Mouse (Mus musculus) stomach, postnatal 0 days (tissue): Measurements from ENCODE around the gene Plxna2. TPM values are rescaled to one million over a fixed set of nuclear protein-coding genes. Genes with fewer than 3 reads are reported as not detected.

Experiments used
- ATAC-seq: fragments of 200-750 bp; cut with Nextera tagmentation; 2 replicates; pipeline ENCODE4 v1.8.0; 2017; ENCODE audit not compliant: low FRiP score, low TSS enrichment
- DNase-seq: peaks from one replicate; pipeline ENCODE4 v3.0.0-alpha.2; 2016; ENCODE audit warnings: low spot score
- H3K27ac ChIP-seq: fragments of 300-500 bp; sonication (generic); replicated peaks from 2 replicates; pipeline ENCODE4 v1.5.1; 2014; ENCODE audit warnings: mild to moderate bottlenecking, control low read depth
- H3K27me3 ChIP-seq: fragments of 300-500 bp; sonication (generic); 2 replicates; pipeline ENCODE4 v1.6.1; 2014; ENCODE audit warnings: low read length; ENCODE audit not compliant: control insufficient read depth, insufficient read depth
- H3K36me3 ChIP-seq: fragments of 300-500 bp; sonication (generic); 2 replicates; pipeline ENCODE4 v1.6.1; 2014; ENCODE audit warnings: low read length, mixed read lengths; ENCODE audit not compliant: control insufficient read depth, insufficient read depth
- H3K4me1 ChIP-seq: fragments of 300-500 bp; sonication (generic); replicated peaks from 2 replicates; pipeline ENCODE4 v1.6.1; 2014; ENCODE audit warnings: antibody characterized with exemption; ENCODE audit not compliant: control insufficient read depth, insufficient read depth
- H3K4me2 ChIP-seq: fragments of 300-500 bp; sonication (generic); replicated peaks from 2 replicates; pipeline ENCODE4 v1.6.1; 2014; ENCODE audit warnings: low read depth, mild to moderate bottlenecking, control low read depth, moderate library complexity
- H3K4me3 ChIP-seq: fragments of 300-500 bp; sonication (generic); 2 replicates; pipeline ENCODE4 v1.5.1; 2014; ENCODE audit warnings: low read depth, low read length, control low read depth
- H3K9ac ChIP-seq: fragments of 300-500 bp; sonication (generic); 2 replicates; pipeline ENCODE4 v1.6.1; 2014; ENCODE audit warnings: mild to moderate bottlenecking, low read length, control low read depth, mixed read lengths
- H3K9me3 ChIP-seq: fragments of 300-500 bp; sonication (generic); 2 replicates; pipeline ENCODE4 v1.6.1; 2016; ENCODE audit warnings: low read length; ENCODE audit not compliant: control insufficient read depth
- CTCF ChIP-seq: IDR thresholded peaks from 2 replicates; pipeline ENCODE4 v1.5.1; 2016; ENCODE audit warnings: antibody characterized with exemption, low read depth, mild to moderate bottlenecking, moderate library complexity
- EP300 ChIP-seq: optimal IDR thresholded peaks from 2 replicates; pipeline ENCODE3; 2016; ENCODE audit warnings: antibody characterized with exemption
- WGBS: fragments of 180-500 bp; shearing (Covaris S2); extraction: QIAGEN DNeasy Blood & Tissue Kit; methylation state at CpG from one replicate; pipeline ENCODE4 v1.1.7; 2014; 5-methylcytosine and 5-hydroxymethylcytosine counted together
- microRNA-seq: library from miRNA; unstranded; fragments of <30 nt; microRNA quantifications from one replicate; pipeline ENCODE4, GENCODE M21; 2016
- polyA plus RNA-seq: library from polyadenylated mRNA; unstranded; fragments of >200 nt; fragmentation: Nextera tagmentation; extraction: Ambion mirVana; gene quantifications from 2 replicates; pipeline ENCODE4 v1.2.1, GENCODE M21; 2015

Plxna2 gene
- polyA plus RNA-seq, 1 experiment from 2014 or later, result 3.5 TPM

DNA sequence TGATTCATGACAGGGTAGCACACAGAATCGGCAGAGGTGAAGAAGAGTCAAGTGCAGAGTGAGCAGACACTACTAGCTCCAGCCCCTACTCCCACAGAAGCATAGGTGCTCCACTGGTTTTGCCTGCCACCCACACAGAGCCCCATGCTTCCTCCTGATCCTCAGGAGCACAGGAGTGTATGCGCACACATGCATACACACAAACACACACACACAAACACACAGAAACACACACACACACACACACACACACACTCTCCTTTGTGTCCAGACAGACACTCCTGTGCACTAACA, 234.0 kb downstream of the Plxna2 start:
- no peak overlapping the region for H3K4me2 ChIP-seq
- 60% methylated on average over 2 of the region's 2 CpGs for WGBS
- no peaks in the 10 kb centered on the region for H3K4me1 ChIP-seq
- no peak overlapping the region for H3K9ac ChIP-seq
- no peaks in the 10 kb centered on the region for H3K9me3 ChIP-seq
- DNase-seq, result no peak
- H3K27ac ChIP-seq, result no peak overlapping the region
- no peak overlapping the region for H3K4me3 ChIP-seq
- no peak for ATAC-seq
- H3K36me3 ChIP-seq, result no peaks in the 10 kb centered on the region
- no peaks in the 10 kb centered on the region for H3K27me3 ChIP-seq
- TF ChIP-seq EP300 (no peak), CTCF (no peak)

Small RNA genes within 50 kb of the gene (microRNA-seq; reads per million reads assigned to microRNA genes)
- gene Mir3962, result 2.3 reads per million
